Mouse (Mus musculus) embryonic facial prominence, embryonic 12.5 days (tissue): ENCODE measurements at regions not wholly inside any gene's neighbourhood (a gene's known extent, or its start where the extent isn't known, plus 50 kb on each side); places are given as distances from the start of the nearest gene placed in this dataset.

Experiments used
- ATAC-seq: fragments of 200-750 bp; cut with Nextera tagmentation; 2 replicates; pipeline ENCODE4 v1.8.0; 2017; ENCODE audit not compliant: insufficient number of reproducible peaks, insufficient read depth, low FRiP score, low TSS enrichment
- H3K27ac ChIP-seq: fragments of 300-500 bp; sonication (generic); 2 replicates; pipeline ENCODE4 v1.5.1; 2016; ENCODE audit warnings: mild to moderate bottlenecking
- H3K27me3 ChIP-seq: fragments of 300-500 bp; sonication (generic); 2 replicates; pipeline ENCODE4 v1.6.1; 2016; ENCODE audit warnings: mild to moderate bottlenecking, moderate library complexity
- H3K36me3 ChIP-seq: fragments of 300-500 bp; sonication (generic); 2 replicates; pipeline ENCODE4 v1.6.1; 2016; ENCODE audit warnings: mild to moderate bottlenecking
- H3K4me1 ChIP-seq: fragments of 300-500 bp; sonication (generic); 2 replicates; pipeline ENCODE4 v1.6.1; 2016
- H3K4me2 ChIP-seq: fragments of 300-500 bp; sonication (generic); replicated peaks from 2 replicates; pipeline ENCODE4 v1.6.1; 2016; ENCODE audit warnings: mild to moderate bottlenecking, moderate library complexity
- H3K4me3 ChIP-seq: fragments of 300-500 bp; sonication (generic); 2 replicates; pipeline ENCODE4 v1.5.1; 2016; ENCODE audit warnings: mild to moderate bottlenecking
- H3K9ac ChIP-seq: fragments of 300-500 bp; sonication (generic); 2 replicates; pipeline ENCODE4 v1.6.1; 2016; ENCODE audit warnings: mild to moderate bottlenecking, moderate library complexity
- H3K9me3 ChIP-seq: fragments of 300-500 bp; sonication (generic); 2 replicates; pipeline ENCODE4 v1.6.1; 2016; ENCODE audit warnings: mild to moderate bottlenecking, moderate library complexity
- WGBS: fragments of 180-500 bp; shearing (Covaris S2); methylation state at CpG from one replicate; pipeline ENCODE4 v1.1.7; 2016; 5-methylcytosine and 5-hydroxymethylcytosine counted together

DNA sequence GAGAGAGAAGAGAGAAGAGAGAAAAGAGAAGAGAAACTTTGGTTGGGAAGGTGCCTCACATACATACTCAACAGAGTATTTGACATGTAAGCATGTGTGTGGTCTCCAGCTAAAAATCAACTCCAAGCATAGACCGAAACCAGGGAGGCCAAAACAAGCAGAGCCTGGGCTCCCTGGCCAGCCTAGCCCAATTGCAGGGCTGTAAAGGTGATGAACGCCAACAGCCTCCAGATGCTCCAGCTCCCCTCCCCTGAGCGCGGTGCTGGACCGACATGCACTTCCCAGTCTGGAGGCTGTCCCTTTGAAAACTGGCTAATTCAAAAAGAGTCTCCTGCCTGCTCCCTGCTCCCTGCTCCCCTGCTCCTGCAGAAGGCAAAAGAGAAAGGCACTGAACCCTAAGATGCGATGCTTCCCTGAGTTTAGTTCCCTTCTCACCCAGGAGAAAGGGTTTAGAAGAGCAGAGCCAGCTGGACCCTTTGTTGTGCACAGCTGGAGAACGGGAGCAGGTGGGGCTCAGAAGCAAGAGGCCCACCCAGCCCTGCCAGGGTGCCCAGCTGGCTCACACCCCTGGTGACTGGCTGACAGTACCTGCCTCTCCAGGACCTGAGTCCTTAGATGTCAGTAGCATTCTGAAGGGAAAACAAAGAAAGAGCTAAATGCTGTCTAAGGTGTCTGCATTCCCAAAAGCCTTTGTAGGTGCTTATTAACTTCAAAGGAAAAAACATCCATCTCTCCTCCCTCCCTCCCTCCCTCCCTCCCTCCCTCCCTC lies 255.2 kb upstream of the Arid1b start:
- no peak overlapping the region for H3K27ac ChIP-seq
- H3K4me2 ChIP-seq, result no peak overlapping the region
- H3K9ac ChIP-seq, result no peak overlapping the region
- 10% methylated on average over 7 of the region's 7 CpGs for WGBS
- no peaks in the 10 kb centered on the region for H3K27me3 ChIP-seq
- no peaks in the 10 kb centered on the region for H3K36me3 ChIP-seq
- no peak for ATAC-seq
- H3K9me3 ChIP-seq, result no peaks in the 10 kb centered on the region
- H3K4me3 ChIP-seq, result no peak overlapping the region
- H3K4me1 ChIP-seq, result no peaks in the 10 kb centered on the region

DNA sequence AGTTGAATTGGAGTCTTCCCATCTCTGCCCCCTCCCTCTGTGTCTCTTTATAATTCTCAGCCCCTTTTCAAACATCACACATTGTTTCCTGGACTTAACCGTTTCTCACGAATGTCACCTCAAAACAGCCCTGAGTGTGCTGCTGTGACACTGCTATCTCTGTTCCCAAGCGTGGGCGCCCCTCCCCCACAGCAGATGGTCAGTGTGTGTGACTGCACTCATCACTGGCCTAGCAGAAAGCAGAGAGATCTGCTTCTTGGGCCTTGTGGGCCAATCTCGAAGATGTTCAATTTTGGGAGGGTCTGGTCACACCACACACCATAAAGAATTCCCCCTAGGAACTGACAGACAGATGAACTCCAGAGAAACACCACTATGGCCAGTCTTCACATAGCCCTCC lies 253.3 kb upstream of the Arid1b start:
- H3K9ac ChIP-seq, result no peak overlapping the region
- no peaks in the 10 kb centered on the region for H3K9me3 ChIP-seq
- WGBS, result 34% methylated on average over 5 of the region's 5 CpGs
- no peak overlapping the region for H3K4me2 ChIP-seq
- H3K4me3 ChIP-seq, result no peak overlapping the region
- no peak for ATAC-seq
- no peak overlapping the region for H3K27ac ChIP-seq
- H3K4me1 ChIP-seq, result no peaks in the 10 kb centered on the region
- H3K36me3 ChIP-seq, result no peaks in the 10 kb centered on the region
- no peaks in the 10 kb centered on the region for H3K27me3 ChIP-seq

DNA sequence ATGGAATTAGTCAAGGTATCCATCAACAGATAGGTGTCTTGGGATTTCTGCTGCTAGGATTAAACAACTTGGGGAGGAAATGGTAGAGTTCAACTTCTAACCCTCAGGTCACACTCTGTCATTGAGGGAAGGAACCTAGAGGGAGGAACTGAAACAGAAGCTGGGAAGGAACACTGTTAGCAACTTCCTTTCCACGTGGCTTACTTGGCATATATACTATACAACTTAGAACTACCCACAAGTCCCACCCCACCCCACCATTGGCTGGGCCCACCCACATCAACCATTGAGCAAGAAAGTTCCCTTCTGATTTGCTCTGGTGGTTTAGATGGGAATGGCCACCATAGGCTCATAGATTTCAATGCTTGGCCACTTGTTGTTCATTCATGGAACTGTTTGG lies 251.8 kb upstream of the Arid1b start:
- no peaks in the 10 kb centered on the region for H3K27me3 ChIP-seq
- H3K27ac ChIP-seq, result no peak overlapping the region
- no peaks in the 10 kb centered on the region for H3K4me1 ChIP-seq
- WGBS, result 50% methylated on average over 1 of the region's 1 CpGs
- no peak overlapping the region for H3K4me3 ChIP-seq
- H3K9ac ChIP-seq, result no peak overlapping the region
- no peaks in the 10 kb centered on the region for H3K36me3 ChIP-seq
- H3K9me3 ChIP-seq, result no peaks in the 10 kb centered on the region
- no peak overlapping the region for H3K4me2 ChIP-seq
- no peak for ATAC-seq

DNA sequence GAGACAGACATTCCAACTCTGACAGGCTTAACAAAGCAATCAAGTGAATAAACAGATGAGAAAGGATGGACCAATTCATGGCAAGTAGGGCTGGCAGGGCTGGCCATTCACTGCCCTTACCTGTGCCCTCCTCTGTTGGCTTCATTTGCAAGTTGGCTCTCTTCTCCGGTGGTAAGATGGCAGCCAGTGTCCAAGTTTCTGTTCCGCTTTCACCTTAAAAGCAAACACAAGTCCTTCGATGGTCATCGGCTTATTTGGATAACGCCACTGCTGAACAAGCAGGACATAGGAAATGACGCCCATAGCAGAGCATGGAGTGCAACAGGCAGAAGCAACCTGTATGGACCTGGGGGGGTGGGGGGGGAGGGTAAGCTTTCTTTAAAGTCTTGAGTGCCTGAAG lies 231.2 kb upstream of the Arid1b start:
- H3K4me3 ChIP-seq, result no peak overlapping the region
- H3K4me1 ChIP-seq, result no peaks in the 10 kb centered on the region
- no peaks in the 10 kb centered on the region for H3K9me3 ChIP-seq
- H3K36me3 ChIP-seq, result no peaks in the 10 kb centered on the region
- no peak overlapping the region for H3K4me2 ChIP-seq
- no peak overlapping the region for H3K9ac ChIP-seq
- ATAC-seq, result no peak
- WGBS, result 93% methylated on average over 6 of the region's 6 CpGs
- H3K27ac ChIP-seq, result no peak overlapping the region
- no peaks in the 10 kb centered on the region for H3K27me3 ChIP-seq

DNA sequence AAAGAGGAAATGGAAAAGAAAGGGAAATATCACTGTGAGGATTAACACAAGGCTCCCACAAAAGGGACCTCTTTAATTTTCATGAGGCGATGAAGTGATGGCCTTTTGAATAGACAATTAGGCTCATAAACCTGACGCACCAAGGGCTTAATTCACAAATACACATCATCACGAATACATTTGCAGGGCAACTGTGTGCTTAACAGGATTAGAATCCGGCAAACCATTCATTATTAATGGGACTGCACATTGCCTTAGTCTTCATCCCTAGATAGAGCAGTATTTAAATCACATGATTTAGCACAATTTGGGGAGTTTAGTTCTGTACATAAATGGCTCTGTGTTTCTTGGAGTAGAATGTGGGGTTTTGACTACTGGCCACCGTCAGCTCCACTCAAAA lies 228.4 kb upstream of the Arid1b start:
- H3K27me3 ChIP-seq, result no peaks in the 10 kb centered on the region

DNA sequence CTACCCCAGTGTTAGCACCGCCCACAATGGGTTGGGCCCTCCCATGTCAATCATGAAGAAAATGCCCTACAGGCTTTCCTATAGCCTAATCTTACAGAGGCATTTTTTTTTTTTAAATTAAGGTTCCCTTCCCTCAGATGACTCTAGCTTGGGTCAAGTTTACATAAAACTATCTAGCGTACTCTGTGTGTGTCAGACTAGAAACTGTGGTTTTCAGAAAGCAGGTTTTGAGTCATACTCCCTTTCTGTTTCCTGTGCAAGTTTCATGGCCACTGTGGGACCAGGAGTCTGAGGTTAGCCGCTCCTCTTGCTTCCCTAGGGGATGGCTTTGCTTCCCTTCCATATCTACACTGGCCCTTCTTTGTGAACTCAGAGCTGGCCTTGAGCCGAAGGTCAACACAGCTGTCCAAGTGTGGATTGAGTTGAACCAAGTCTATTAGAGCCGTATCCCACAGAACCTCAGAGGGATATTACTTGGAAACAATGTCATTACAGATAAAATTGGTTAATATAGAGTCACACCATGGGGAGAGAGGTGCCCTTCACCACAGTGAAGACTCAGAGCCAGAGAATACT lies 226.1 kb upstream of the Arid1b start:
- H3K9me3 ChIP-seq, result no peaks in the 10 kb centered on the region
- no peak overlapping the region for H3K4me2 ChIP-seq
- no peaks in the 10 kb centered on the region for H3K4me1 ChIP-seq
- no peak overlapping the region for H3K9ac ChIP-seq
- WGBS, result 89% methylated on average over 5 of the region's 5 CpGs
- H3K27ac ChIP-seq, result no peak overlapping the region
- no peaks in the 10 kb centered on the region for H3K36me3 ChIP-seq
- H3K27me3 ChIP-seq, result no peaks in the 10 kb centered on the region
- no peak for ATAC-seq
- no peak overlapping the region for H3K4me3 ChIP-seq

More for the DNA sequence above, 228.4 kb upstream of the Arid1b start:
- Histone ChIP-seq H3K27ac (no peak overlapping the region), H3K4me3 (no peak overlapping the region), H3K4me1 (no peaks in the 10 kb centered on the region), H3K36me3 (no peaks in the 10 kb centered on the region), H3K9ac (no peak overlapping the region), H3K9me3 (no peaks in the 10 kb centered on the region), H3K4me2 (no peak overlapping the region)
- ATAC-seq, result no peak
- WGBS, result 87% methylated on average over 5 of the region's 5 CpGs

DNA sequence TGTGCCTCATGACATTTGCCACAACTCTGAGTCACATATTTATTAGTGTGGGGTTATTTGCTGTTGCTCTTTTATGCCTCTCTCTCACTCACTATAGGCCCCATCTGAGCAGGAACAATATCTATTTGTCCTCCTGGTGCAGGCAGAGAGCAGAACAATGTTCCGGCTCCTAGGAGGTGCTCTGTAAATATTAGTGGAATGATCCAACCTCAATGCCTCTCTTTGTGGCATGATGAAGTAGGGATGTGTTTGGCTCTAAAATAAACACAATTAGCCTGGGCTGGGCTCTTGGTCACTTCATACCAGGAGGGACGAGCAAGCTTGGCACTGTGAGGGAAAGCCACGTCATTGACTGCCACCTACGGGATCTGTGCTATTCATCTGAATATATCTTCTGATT lies 224.8 kb upstream of the Arid1b start:
- Histone ChIP-seq H3K36me3 (no peaks in the 10 kb centered on the region), H3K4me3 (no peak overlapping the region), H3K4me1 (no peaks in the 10 kb centered on the region), H3K9ac (no peak overlapping the region), H3K27me3 (no peaks in the 10 kb centered on the region), H3K27ac (no peak overlapping the region), H3K4me2 (no peak overlapping the region), H3K9me3 (no peaks in the 10 kb centered on the region)
- ATAC-seq, result no peak
- 64% methylated on average over 4 of the region's 4 CpGs for WGBS

DNA sequence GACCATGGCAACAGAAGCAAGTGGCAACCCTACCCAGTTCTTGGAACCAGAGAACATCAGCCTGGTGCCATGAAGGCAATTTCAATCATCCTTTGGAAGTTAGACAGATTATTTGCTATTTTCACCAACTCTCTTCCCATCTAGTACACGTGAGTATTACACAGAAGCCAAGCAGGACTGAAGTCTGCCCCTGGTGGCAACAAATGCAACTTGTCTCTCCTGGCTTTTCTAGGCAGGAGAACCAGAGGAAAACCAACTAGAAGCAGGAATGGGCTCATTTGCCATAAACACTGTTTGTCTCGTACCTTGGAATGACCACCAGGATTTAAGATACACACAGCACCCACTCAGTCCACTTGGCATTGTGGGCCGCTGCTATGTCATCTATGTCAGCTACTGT lies 224.1 kb upstream of the Arid1b start:
- no peaks in the 10 kb centered on the region for H3K27me3 ChIP-seq
- H3K9ac ChIP-seq, result no peak overlapping the region
- no peak for ATAC-seq
- no peaks in the 10 kb centered on the region for H3K9me3 ChIP-seq
- no peaks in the 10 kb centered on the region for H3K36me3 ChIP-seq
- H3K4me1 ChIP-seq, result no peaks in the 10 kb centered on the region
- H3K27ac ChIP-seq, result no peak overlapping the region
- no peak overlapping the region for H3K4me2 ChIP-seq
- 90% methylated on average over 3 of the region's 3 CpGs for WGBS
- no peak overlapping the region for H3K4me3 ChIP-seq

DNA sequence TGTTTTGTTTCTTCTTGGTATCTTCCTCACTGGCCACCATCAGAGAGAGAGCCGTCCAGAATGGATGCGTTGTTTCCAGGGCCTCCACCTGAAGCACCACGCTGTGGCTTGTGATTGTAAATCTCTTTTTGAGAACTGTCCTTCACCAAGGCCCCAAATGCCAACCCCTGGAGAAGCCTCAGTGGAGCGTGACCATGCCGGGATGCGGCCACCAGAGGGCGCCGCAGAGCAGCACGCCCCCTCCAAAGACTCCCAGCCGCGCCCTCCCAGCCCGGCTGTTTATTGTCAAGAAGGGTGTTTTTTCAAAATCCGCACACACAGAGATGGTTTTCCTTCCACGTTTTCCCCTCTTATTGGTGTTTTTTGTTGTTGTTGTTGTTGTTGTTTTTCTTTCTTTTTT lies 216.0 kb upstream of the Arid1b start:
- Histone ChIP-seq H3K27me3 (no peaks in the 10 kb centered on the region), H3K4me1 (no peaks in the 10 kb centered on the region), H3K4me2 (no peak overlapping the region), H3K36me3 (no peaks in the 10 kb centered on the region), H3K9ac (no peak overlapping the region), H3K27ac (no peak overlapping the region), H3K9me3 (no peaks in the 10 kb centered on the region), H3K4me3 (no peak overlapping the region)
- WGBS, result 3% methylated on average over 14 of the region's 14 CpGs
- no peak for ATAC-seq

DNA sequence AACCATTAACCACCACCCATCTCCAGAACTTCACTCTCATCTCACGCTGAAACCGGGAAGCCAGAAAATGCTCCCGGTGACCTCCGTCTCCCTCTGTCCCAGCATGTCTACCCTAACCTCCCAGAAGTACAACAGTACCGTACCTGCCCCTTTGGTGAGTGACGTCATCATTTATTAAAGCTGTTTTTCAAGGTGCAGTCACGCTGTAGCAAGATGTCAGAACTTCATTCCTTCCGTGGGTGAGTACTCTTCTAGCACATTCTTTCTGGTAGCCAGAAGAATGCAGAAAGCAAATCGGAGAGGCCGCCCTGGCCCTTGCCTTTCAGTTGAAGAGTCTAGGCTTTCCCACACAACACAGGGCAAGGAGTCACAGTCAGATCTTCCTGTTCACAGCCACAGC lies 215.1 kb upstream of the Arid1b start:
- ATAC-seq, result no peak
- Histone ChIP-seq H3K9me3 (no peaks in the 10 kb centered on the region), H3K4me3 (no peak overlapping the region), H3K4me2 (no peak overlapping the region), H3K27ac (no peak overlapping the region), H3K36me3 (no peaks in the 10 kb centered on the region), H3K27me3 (no peaks in the 10 kb centered on the region), H3K4me1 (no peaks in the 10 kb centered on the region), H3K9ac (no peak overlapping the region)
- 88% methylated on average over 10 of the region's 10 CpGs for WGBS

DNA sequence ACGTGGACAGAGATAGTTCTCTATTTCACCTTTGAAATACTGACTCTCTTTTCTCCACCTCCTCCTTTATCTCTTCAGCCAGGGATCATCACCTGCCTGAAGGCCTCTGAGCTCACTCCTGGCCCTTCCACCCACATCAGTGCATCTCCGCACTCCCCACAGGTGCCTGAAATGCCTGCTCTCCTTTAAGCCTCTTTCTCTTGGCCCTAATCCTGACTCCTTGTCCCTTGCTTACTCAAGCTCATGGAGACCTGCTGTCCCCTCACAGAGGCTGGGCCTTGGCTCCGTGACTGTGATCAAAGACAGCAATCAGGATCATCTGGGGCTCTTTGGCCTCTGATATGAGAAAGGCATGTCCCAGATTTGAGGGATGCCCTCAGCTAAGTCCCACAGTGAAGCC lies 212.5 kb upstream of the Arid1b start:
- Histone ChIP-seq H3K9ac (no peak overlapping the region), H3K4me1 (no peaks in the 10 kb centered on the region), H3K4me3 (no peak overlapping the region), H3K36me3 (no peaks in the 10 kb centered on the region), H3K4me2 (no peak overlapping the region), H3K27ac (no peak overlapping the region), H3K27me3 (no peaks in the 10 kb centered on the region), H3K9me3 (no peaks in the 10 kb centered on the region)
- no peak for ATAC-seq
- 86% methylated on average over 3 of the region's 3 CpGs for WGBS

DNA sequence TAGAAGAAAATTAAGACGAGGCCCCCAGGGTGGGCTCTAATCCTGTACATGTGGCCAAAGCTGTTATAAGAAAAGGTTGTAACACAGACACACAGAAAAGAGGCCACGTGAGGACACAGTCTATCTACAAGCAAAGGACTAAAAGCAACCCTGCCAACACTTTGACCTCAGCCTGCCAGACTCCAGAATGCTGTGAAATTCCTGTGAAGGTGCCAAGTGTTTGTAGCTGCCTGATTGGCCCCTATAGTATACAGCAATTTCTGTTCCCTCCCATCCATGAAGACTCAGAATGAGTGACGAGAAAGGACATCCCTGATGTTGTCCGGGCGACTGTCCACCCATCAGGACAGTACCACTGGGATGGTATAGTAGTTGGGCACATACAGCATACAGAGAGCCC lies 209.8 kb upstream of the Arid1b start:
- no peak overlapping the region for H3K9ac ChIP-seq

More for the DNA sequence above, 209.8 kb upstream of the Arid1b start:
- Histone ChIP-seq H3K4me3 (no peak overlapping the region), H3K36me3 (no peaks in the 10 kb centered on the region), H3K4me2 (no peak overlapping the region), H3K4me1 (no peaks in the 10 kb centered on the region), H3K27ac (no peak overlapping the region), H3K9me3 (no peaks in the 10 kb centered on the region), H3K27me3 (no peaks in the 10 kb centered on the region)
- 76% methylated on average over 5 of the region's 5 CpGs for WGBS
- ATAC-seq, result no peak
